7 mouse cellular contexts compared by ENCODE assay signal in genomic region chr8:57429166-57429887, GRCm38 (mm10). TPM values are rescaled to one million over a fixed set of nuclear protein-coding genes. Genes with fewer than 3 reads are reported as not detected.
DNase-seq lines count a peak whose midpoint lies in the region; ATAC-seq and TF ChIP-seq lines count a peak whose summit lies in the region.

No protein-coding gene starts in this region.

- no peak overlapping the region for H3K4me3 ChIP-seq in intestine, postnatal 0 days (ENCODE audit: low read depth, low read length)
- H3K4me3 ChIP-seq in midbrain, embryonic 13.5 days (replicated peaks) = no peak overlapping the region
- H3K4me3 ChIP-seq in spleen, adult 2 months (ENCODE audit: extremely low read depth, insufficient read depth, insufficient read length) = no peak overlapping the region

- H3K9ac ChIP-seq in intestine, postnatal 0 days (ENCODE audit: low read depth, low read length) = no peak overlapping the region
- no peak overlapping the region for H3K9ac ChIP-seq in midbrain, embryonic 13.5 days (replicated peaks)

- H3K36me3 ChIP-seq in intestine, postnatal 0 days (ENCODE audit: control insufficient read depth, insufficient read depth) = no peaks in the 10 kb centered on the region
- H3K36me3 ChIP-seq in midbrain, embryonic 13.5 days = no peaks in the 10 kb centered on the region
- no peaks in the 10 kb centered on the region for H3K36me3 ChIP-seq in spleen, adult 2 months (ENCODE audit: control insufficient read depth, insufficient read depth, low read length)

- intact Hi-C loops in left cerebral cortex, postnatal 36 days (cut with DNase I) = loop anchor here (1.0 to 10.0 kb wide), 5 partner anchors 72 to 545 kb away; no protein-coding TSS in a partner anchor

- H3K4me2 ChIP-seq in intestine, postnatal 0 days (replicated peaks; ENCODE audit: low read depth) = peak overlapping the region; percentile 28; the same call in 1 of the 2 replicates
- H3K4me2 ChIP-seq in midbrain, embryonic 13.5 days (replicated peaks) = peak overlapping the region; percentile 29

- peak; percentile 81 for TF ChIP-seq CTCF in intestine, postnatal 0 days (IDR thresholded peaks at IDR 0.05; ENCODE audit: low read depth)
- no peak for TF ChIP-seq CTCF in spleen, adult 2 months (IDR thresholded peaks at IDR 0.05; ENCODE audit: extremely low read depth, insufficient read depth, insufficient read length, insufficient replicate concordance)

- whole genome bisulfite sequencing in intestine, postnatal 0 days = 33% methylated on average over 18 of the region's 18 CpGs
- WGBS in midbrain, embryonic 13.5 days = 35% methylated on average over 18 of the region's 18 CpGs
- 42% methylated on average over 18 of the region's 18 CpGs for WGBS in spleen, adult 2 months

- no peaks in the 10 kb centered on the region for H3K4me1 ChIP-seq in intestine, postnatal 0 days (replicated peaks; ENCODE audit: control insufficient read depth, insufficient read depth, low read length)
- H3K4me1 ChIP-seq in midbrain, embryonic 13.5 days (replicated peaks) = 0 out of 2 replicates have a peak, but pooled peaks cover 3% of the 10 kb centered on the region
- H3K4me1 ChIP-seq in spleen, adult 2 months (ENCODE audit: control insufficient read depth, insufficient read depth, insufficient read length) = no peaks in the 10 kb centered on the region; the same call in 1 of the 2 replicates

- TF ChIP-seq POLR2A in spleen, adult 2 months (IDR thresholded peaks at IDR 0.05; ENCODE audit: low read depth, low read length) = no peak

- H3K27ac ChIP-seq in intestine, postnatal 0 days (ENCODE audit: low read depth, low read length) = no peak overlapping the region
- H3K27ac ChIP-seq in midbrain, embryonic 13.5 days = no peak overlapping the region
- H3K27ac ChIP-seq in spleen, adult 2 months (ENCODE audit: insufficient read depth, low read length) = no peak overlapping the region

- peak; percentile 50 for ATAC-seq in granulocyte monocyte progenitor cell, adult 5-6 weeks (replicated peaks; ENCODE audit: poor library complexity, severe bottlenecking)
- no peak for ATAC-seq in intestine, postnatal 0 days
- peak; percentile 67; the same call in 1 of the 2 replicates for ATAC-seq in midbrain, embryonic 13.5 days

- peaks cover 8% of the 10 kb centered on the region; the same call in 1 of the 2 replicates for H3K27me3 ChIP-seq in intestine, postnatal 0 days (replicated peaks; ENCODE audit: control insufficient read depth, insufficient read depth, low read length)
- peaks cover 10% of the 10 kb centered on the region for H3K27me3 ChIP-seq in midbrain, embryonic 13.5 days
- H3K27me3 ChIP-seq in spleen, adult 2 months (ENCODE audit: control insufficient read depth, insufficient read depth, low read length) = no peaks in the 10 kb centered on the region; the same call in 1 of the 2 replicates

- peak; percentile 46 for DNase-seq in adrenal gland, adult 8-10 months
- DNase-seq in embryo, embryonic 10.5 days (ENCODE audit: low spot score) = peak; percentile 92
- peak; percentile 30 to 67 for DNase-seq in left cerebral cortex, postnatal 36 days (ENCODE audit: low spot score in 2 of 2)
- peak; percentile 45 to 56 for DNase-seq in spleen, adult 2 months (ENCODE audit: low read depth in 1 of 2, low spot score in 2 of 2)

- H3K9me3 ChIP-seq in intestine, postnatal 0 days (ENCODE audit: control insufficient read depth) = no peaks in the 10 kb centered on the region
- H3K9me3 ChIP-seq in midbrain, embryonic 13.5 days = no peaks in the 10 kb centered on the region

RNA-seq across cellular contexts. Expression of gene Scrg1, which starts 26.4 kb away (rescaled TPM):
- under 1 TPM in 2 of 4 experiments, not detected in 2; 0.59 to 0.75 TPM for total RNA-seq in adrenal gland, adult 8-10 months (2022)
- not detected in 2 replicates for total RNA-seq in granulocyte monocyte progenitor cell, adult 5-6 weeks (2014; fragmentation: Nextera tagmentation)
- total RNA-seq in granulocyte monocyte progenitor cell, adult 5-6 weeks (2017) = not detected in 2 replicates
- polyA plus RNA-seq in intestine, postnatal 0 days (2015; fragmentation: Nextera tagmentation; extraction: Ambion mirVana) = 0.74 and 0.98 TPM in 2 replicates
- 10 to 100 TPM; 44.0 to 48.8 TPM for total RNA-seq in left cerebral cortex, postnatal 36 days (2021)
- 2.5 and 3.3 TPM in 2 replicates for polyA plus RNA-seq in midbrain, embryonic 13.5 days (2015; fragmentation: Nextera tagmentation; extraction: Ambion mirVana)
- 0.14 and 0.16 TPM in 2 replicates for polyA plus RNA-seq in spleen, adult 2 months (2012; rRNA removed)

RNA-seq across cellular contexts. Expression of gene Sap30, which starts 58.3 kb away (rescaled TPM):
- total RNA-seq in adrenal gland, adult 8-10 months (2022) = 10 to 100 TPM; 12.0 to 16.9 (median 12.8) TPM
- 21.9 and 24.6 TPM in 2 replicates for total RNA-seq in granulocyte monocyte progenitor cell, adult 5-6 weeks (2014; fragmentation: Nextera tagmentation)
- 73.7 and 93.3 TPM in 2 replicates for total RNA-seq in granulocyte monocyte progenitor cell, adult 5-6 weeks (2017)
- polyA plus RNA-seq in intestine, postnatal 0 days (2015; fragmentation: Nextera tagmentation; extraction: Ambion mirVana) = 17.1 and 19.9 TPM in 2 replicates
- 10 to 100 TPM in 1 of 2 experiments, 1 to 10 TPM in 1; 8.9 to 12.0 TPM for total RNA-seq in left cerebral cortex, postnatal 36 days (2021)
- polyA plus RNA-seq in midbrain, embryonic 13.5 days (2015; fragmentation: Nextera tagmentation; extraction: Ambion mirVana) = 61.5 and 76.2 TPM in 2 replicates
- 7.0 and 15.4 TPM in 2 replicates for polyA plus RNA-seq in spleen, adult 2 months (2012; rRNA removed)

Comparison
In these comparisons a context has a peak if more than half of its experiments do, and no peak if none do; other contexts are left out.
1. RNA of gene Scrg1, which starts 26.4 kb away (total RNA-seq): 44.0 to 48.8 TPM in left cerebral cortex, postnatal 36 days; 0.59 to 0.75 TPM in adrenal gland, adult 8-10 months and not detected in granulocyte monocyte progenitor cell, adult 5-6 weeks; every median in the first group is over 10 times any median in the second.
2. Peak in every context shown above with its lines, with median percentiles within 50 percentile points of each other: DNase-seq.